Mouse (Mus musculus) lung, postnatal 0 days (tissue): ENCODE measurements around the gene Rab5c. TPM values are rescaled to one million over a fixed set of nuclear protein-coding genes. Genes with fewer than 3 reads are reported as not detected.

ENCODE experiments used
- ATAC-seq: fragments of 200-750 bp; cut with Nextera tagmentation; 2 replicates; pipeline ENCODE4 v1.8.0; 2017; ENCODE audit warnings: moderate library complexity
- DNase-seq: peaks from one replicate; pipeline ENCODE4 v3.0.0-alpha.2; 2016; ENCODE audit warnings: low spot score
- H3K27ac ChIP-seq: fragments of 300-500 bp; sonication (generic); 2 replicates; pipeline ENCODE4 v1.5.1; 2014; ENCODE audit warnings: antibody characterized with exemption, mild to moderate bottlenecking, low read length, mixed read lengths
- H3K27me3 ChIP-seq: fragments of 300-500 bp; sonication (generic); replicated peaks from 2 replicates; pipeline ENCODE4 v1.6.1; 2014; ENCODE audit warnings: low read length, mixed read lengths; ENCODE audit not compliant: insufficient read depth
- H3K36me3 ChIP-seq: fragments of 300-500 bp; sonication (generic); 2 replicates; pipeline ENCODE4 v1.6.1; 2014; ENCODE audit warnings: low read length, mixed read lengths; ENCODE audit not compliant: insufficient read depth
- H3K4me1 ChIP-seq: fragments of 300-500 bp; sonication (generic); 2 replicates; pipeline ENCODE4 v1.6.1; 2014; ENCODE audit warnings: antibody characterized with exemption, low read depth, low read length, mixed read lengths; ENCODE audit not compliant: insufficient read depth
- H3K4me2 ChIP-seq: fragments of 300-500 bp; sonication (generic); replicated peaks from 2 replicates; pipeline ENCODE4 v1.6.1; 2014; ENCODE audit warnings: low read depth, mild to moderate bottlenecking, low read length, moderate library complexity, mixed read lengths
- H3K4me3 ChIP-seq: fragments of 300-500 bp; sonication (generic); 2 replicates; pipeline ENCODE4 v1.5.1; 2014; ENCODE audit warnings: low read depth, low read length
- H3K9ac ChIP-seq: fragments of 300-500 bp; sonication (generic); replicated peaks from 2 replicates; pipeline ENCODE4 v1.6.1; 2014; ENCODE audit warnings: low read depth, mild to moderate bottlenecking
- H3K9me3 ChIP-seq: fragments of 300-500 bp; sonication (generic); 2 replicates; pipeline ENCODE4 v1.6.1; 2016; ENCODE audit warnings: low read length, mixed read lengths
- CTCF ChIP-seq: IDR thresholded peaks from 2 replicates; pipeline ENCODE4 v1.5.1; 2016; ENCODE audit warnings: antibody characterized with exemption, mild to moderate bottlenecking
- EP300 ChIP-seq: IDR thresholded peaks from 2 replicates; pipeline ENCODE4 v1.6.1; 2016; ENCODE audit warnings: antibody characterized with exemption, mild to moderate bottlenecking, control low read depth
- WGBS: fragments of 180-500 bp; shearing (Covaris S2); extraction: QIAGEN DNeasy Blood & Tissue Kit; methylation state at CpG from one replicate; pipeline ENCODE4 v1.1.7; 2014; 5-methylcytosine and 5-hydroxymethylcytosine counted together
- polyA plus RNA-seq: library from polyadenylated mRNA; unstranded; fragments of >200 nt; fragmentation: Nextera tagmentation; extraction: Ambion mirVana; gene quantifications from 2 replicates; pipeline ENCODE4 v1.2.1, GENCODE M21; 2015

Rab5c gene
- polyA plus RNA-seq, 1 experiment from 2014 or later: 30.4 TPM

- Histone ChIP-seq H3K27me3 (no peaks in the 10 kb centered on the region), H3K4me1 (no peaks in the 10 kb centered on the region), H3K4me2 (no peak overlapping the region), H3K9ac (no peak overlapping the region), H3K4me3 (no peak overlapping the region), H3K9me3 (no peaks in the 10 kb centered on the region), H3K36me3 (no peaks in the 10 kb centered on the region), H3K27ac (no peak overlapping the region)
- DNase-seq (no peak), ATAC-seq (no peak)
- TF ChIP-seq CTCF (no peak), EP300 (no peak)
- WGBS: 80% methylated on average over 9 of the region's 9 CpGs
These were observed 28.7 kb upstream of the Rab5c start for GRCm38 (mm10) chr11:100766726-100767125.

GRCm38 (mm10) chr11:100762831-100763230 is 24.8 kb upstream of the Rab5c start, which contains the start of gene Hcrt:
Gene Hcrt, minus strand, starts transcription at chr11:100762931.
- WGBS: 86% methylated on average over 7 of the region's 7 CpGs
- TF ChIP-seq CTCF (no peak), EP300 (no peak)
- Histone ChIP-seq H3K4me3 (peak within 1 kb of the TSS; percentile 38), H3K27me3 (peaks cover 13% of the 10 kb centered on the region), H3K4me1 (no peaks in the 10 kb centered on the region), H3K27ac (no peak within 1 kb of the TSS), H3K9ac (no peak within 1 kb of the TSS), H3K9me3 (no peaks in the 10 kb centered on the region), H3K4me2 (peak within 1 kb of the TSS; percentile 62), H3K36me3 (no peaks in the 10 kb centered on the region)
- no peak for ATAC-seq
- DNase-seq: no peak

GRCm38 (mm10) chr11:100761547-100762045 is 23.6 kb upstream of the Rab5c start:
- Histone ChIP-seq H3K4me3 (peak overlapping the region; percentile 38), H3K36me3 (no peaks in the 10 kb centered on the region), H3K4me2 (peak overlapping the region; percentile 62), H3K9me3 (no peaks in the 10 kb centered on the region), H3K9ac (no peak overlapping the region), H3K27me3 (peaks cover 13% of the 10 kb centered on the region), H3K4me1 (no peaks in the 10 kb centered on the region), H3K27ac (no peak overlapping the region)
- under 1% methylated on average over 27 of the region's 27 CpGs for WGBS
- peak; percentile 89 for DNase-seq
- ATAC-seq: peak; percentile 79
- TF ChIP-seq CTCF (peak; percentile 75), EP300 (no peak)

- DNase-seq (peak; percentile 69), ATAC-seq (peak; percentile 47)
- peak; percentile 40 for TF ChIP-seq CTCF
- TF ChIP-seq EP300: no peak
- no peaks in the 10 kb centered on the region for H3K4me1 ChIP-seq
- H3K36me3 ChIP-seq: no peaks in the 10 kb centered on the region
- H3K4me3 ChIP-seq: no peak within 1 kb of the TSS
- H3K4me2 ChIP-seq: peak within 1 kb of the TSS; percentile 48
- H3K27me3 ChIP-seq: peaks cover 13% of the 10 kb centered on the region
- no peak within 1 kb of the TSS for H3K9ac ChIP-seq
- no peak within 1 kb of the TSS for H3K27ac ChIP-seq
- H3K9me3 ChIP-seq: no peaks in the 10 kb centered on the region
- WGBS: 1% methylated on average over 28 of the region's 51 CpGs
These were observed 21.7 kb upstream of the Rab5c start, which contains the start of gene Kcnh4 for GRCm38 (mm10) chr11:100759611-100760233. Gene Kcnh4, minus strand, starts transcription at chr11:100759942.

GRCm38 (mm10) chr11:100758707-100759610 is 20.9 kb upstream of the Rab5c start:
- Histone ChIP-seq H3K4me1 (no peaks in the 10 kb centered on the region), H3K9ac (no peak overlapping the region), H3K27ac (no peak overlapping the region), H3K4me2 (peak overlapping the region; percentile 48), H3K4me3 (no peak overlapping the region), H3K36me3 (no peaks in the 10 kb centered on the region), H3K9me3 (no peaks in the 10 kb centered on the region), H3K27me3 (peaks cover 13% of the 10 kb centered on the region)
- DNase-seq: peak; percentile 58
- no peak for TF ChIP-seq EP300
- TF ChIP-seq CTCF: no peak
- no peak for ATAC-seq
- 3% methylated on average over 34 of the region's 35 CpGs for WGBS

GRCm38 (mm10) chr11:100757566-100757965 is 19.6 kb upstream of the Rab5c start:
- H3K27ac ChIP-seq: no peak overlapping the region
- no peak overlapping the region for H3K9ac ChIP-seq
- no peaks in the 10 kb centered on the region for H3K4me1 ChIP-seq
- no peaks in the 10 kb centered on the region for H3K9me3 ChIP-seq
- no peak overlapping the region for H3K4me3 ChIP-seq
- DNase-seq: no peak
- H3K4me2 ChIP-seq: no peak overlapping the region
- H3K36me3 ChIP-seq: no peaks in the 10 kb centered on the region
- no peak for ATAC-seq
- TF ChIP-seq CTCF: no peak
- TF ChIP-seq EP300: no peak
- WGBS: 79% methylated on average over 12 of the region's 12 CpGs
- peaks cover 13% of the 10 kb centered on the region for H3K27me3 ChIP-seq
